Mouse (Mus musculus): ENCODE data around the gene Tnpo1.

DNA sequence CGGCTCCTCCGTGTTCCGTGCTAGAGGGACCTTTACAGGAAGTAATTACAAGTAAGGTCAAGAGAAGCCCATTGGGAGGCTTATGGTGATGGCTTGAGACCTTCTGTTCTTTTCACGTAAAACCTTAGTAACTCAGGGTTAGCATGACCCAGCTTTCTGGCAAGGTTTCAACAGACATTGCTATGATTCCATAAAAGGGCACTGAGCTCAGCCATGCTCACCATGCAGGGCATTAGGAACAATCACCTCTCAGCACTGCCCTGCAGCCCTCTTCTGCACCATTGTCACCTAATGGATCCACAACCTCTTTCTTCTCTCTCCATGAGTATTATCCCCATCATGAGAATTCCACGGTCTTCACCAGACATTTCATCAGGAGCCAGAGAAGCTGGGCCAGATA, 45.5 kb upstream of the Tnpo1 start:
- no peak for TF ChIP-seq CTCF (IDR thresholded peaks at IDR 0.05)
- no peak for TF ChIP-seq EP300 (IDR thresholded peaks at IDR 0.05)

All from lung, postnatal 0 days (tissue).